Mouse (Mus musculus) mesoderm, embryonic 11.5 days (tissue): ENCODE data around the gene Traip.

Experiments
- DNase-seq: peaks from one replicate; pipeline ENCODE4 v3.0.0-alpha.2; 2012; ENCODE audit warnings: low read depth, low spot score

Traip gene

DNA sequence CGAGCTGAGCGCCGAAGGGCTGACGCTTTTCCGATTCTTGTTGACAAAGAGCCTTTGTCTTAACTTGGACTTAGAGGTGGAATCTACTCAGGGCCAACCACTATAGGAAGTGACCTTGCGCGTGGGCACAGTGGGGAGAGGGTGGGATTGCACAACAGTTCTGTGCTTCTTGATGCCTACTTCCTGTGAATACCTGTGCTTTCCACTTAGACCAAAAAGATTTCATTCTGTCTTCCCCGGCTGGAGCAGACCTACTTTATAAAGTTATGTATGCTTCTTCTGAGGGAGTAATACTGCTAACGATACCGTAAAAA is at the start of gene Traip:
Gene Traip (plus strand): TSS at position 215 of the 314 bp plus-strand sequence.
- DNase-seq = no peak

DNA sequence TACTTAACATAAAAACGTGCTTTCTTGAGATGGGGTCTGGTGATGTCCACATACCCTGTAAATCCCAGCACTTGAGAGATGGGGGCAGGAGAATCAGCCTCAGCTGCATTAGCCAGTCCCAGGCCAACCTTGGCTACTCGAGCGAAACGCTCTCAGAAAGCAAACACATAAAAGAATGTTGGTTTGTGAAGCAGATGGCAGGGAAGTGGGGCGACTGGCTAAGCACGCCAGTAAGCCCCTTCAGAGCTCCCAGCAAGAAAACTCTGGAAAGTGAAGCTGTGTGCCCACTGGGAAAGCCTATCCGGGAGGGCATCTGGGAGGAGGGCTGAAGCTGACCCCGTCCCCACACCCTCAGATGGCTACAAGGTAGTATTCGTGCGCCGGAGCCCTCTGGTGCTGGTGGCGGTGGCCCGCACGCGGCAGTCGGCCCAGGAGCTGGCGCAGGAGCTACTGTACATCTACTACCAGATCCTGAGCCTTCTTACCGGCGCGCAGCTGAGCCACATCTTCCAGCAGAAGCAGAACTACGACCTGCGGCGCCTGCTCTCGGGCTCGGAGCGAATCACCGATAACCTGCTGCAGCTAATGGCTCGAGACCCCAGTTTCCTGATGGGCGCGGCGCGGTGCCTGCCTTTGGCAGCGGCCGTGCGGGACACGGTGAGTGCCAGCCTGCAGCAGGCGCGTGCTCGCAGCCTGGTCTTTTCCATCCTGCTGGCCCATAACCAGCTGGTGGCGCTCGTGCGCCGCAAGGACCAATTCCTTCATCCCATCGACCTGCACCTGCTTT is 48.9 kb upstream of the Traip start:
- peak; percentile 89 for DNase-seq

DNA sequence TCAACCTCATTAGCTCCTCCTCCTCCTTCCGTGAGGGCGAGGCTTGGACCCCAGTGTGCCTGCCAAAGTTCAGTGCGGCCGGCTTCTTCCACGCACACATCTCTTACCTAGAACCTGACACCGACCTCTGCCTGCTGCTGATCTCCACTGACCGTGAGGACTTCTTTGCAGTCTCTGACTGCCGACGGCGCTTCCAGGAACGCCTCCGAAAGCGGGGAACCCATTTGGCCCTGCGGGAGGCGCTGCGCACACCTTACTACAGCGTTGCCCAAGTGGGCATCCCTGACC is 48.4 kb upstream of the Traip start:
- no peak for DNase-seq

DNA sequence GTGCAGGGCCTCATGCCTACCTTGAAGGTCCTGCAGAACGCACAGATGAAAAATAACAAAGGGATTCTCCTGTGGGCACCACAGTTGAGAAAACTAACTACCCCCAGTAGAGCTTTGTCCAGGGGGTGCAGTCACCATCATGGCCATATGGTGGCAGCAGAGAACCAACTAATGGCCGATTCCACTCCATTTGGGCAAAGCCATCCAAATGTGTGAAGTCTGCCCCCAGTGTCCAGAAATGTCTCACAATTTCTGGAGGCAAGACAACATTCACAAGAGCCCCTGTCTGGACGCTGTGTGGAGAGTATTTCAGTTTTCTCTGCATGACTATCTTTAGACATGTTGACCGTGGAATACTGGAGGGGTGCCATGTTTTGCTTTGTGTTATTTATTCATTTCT is 45.2 kb upstream of the Traip start:
- DNase-seq = peak; percentile 90

DNA sequence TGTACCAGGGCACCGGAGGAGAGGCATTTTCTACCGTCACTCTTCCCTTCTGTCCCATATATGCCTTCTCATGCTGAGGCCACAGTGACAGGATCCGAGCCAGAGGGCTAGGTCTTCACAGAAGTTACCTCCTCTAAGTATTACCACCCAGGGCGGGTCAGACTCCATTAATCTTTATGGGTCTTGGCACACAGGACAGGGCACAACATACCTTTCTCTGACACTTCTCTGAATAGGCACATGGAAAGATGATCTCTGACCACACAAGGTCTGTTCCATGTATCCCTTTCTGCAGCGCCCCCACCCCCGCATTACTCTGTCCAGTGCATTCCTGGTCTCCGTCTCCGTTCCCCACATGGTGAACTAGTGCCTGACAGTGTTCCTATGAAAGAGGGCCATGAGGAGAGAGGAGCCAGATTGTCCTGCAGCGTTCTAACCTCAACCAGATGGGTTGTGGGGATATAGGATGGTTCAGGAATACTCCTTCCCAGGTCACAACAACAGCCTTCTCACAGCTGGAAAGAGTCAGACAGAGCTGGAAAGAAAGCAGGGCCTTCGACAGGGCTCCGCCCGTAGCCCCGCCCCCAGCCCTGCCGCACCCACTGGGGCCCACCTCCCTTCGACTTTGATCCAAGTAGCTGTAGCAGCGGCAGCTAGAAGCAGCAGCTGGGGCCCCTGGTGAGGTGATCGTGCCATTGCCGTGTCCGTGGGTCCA is 43.5 kb upstream of the Traip start, which contains the start of gene Mst1r:
Gene Mst1r (plus strand): TSS at position 622 of the 715 bp plus-strand sequence.
- DNase-seq = peak; percentile 70

DNA sequence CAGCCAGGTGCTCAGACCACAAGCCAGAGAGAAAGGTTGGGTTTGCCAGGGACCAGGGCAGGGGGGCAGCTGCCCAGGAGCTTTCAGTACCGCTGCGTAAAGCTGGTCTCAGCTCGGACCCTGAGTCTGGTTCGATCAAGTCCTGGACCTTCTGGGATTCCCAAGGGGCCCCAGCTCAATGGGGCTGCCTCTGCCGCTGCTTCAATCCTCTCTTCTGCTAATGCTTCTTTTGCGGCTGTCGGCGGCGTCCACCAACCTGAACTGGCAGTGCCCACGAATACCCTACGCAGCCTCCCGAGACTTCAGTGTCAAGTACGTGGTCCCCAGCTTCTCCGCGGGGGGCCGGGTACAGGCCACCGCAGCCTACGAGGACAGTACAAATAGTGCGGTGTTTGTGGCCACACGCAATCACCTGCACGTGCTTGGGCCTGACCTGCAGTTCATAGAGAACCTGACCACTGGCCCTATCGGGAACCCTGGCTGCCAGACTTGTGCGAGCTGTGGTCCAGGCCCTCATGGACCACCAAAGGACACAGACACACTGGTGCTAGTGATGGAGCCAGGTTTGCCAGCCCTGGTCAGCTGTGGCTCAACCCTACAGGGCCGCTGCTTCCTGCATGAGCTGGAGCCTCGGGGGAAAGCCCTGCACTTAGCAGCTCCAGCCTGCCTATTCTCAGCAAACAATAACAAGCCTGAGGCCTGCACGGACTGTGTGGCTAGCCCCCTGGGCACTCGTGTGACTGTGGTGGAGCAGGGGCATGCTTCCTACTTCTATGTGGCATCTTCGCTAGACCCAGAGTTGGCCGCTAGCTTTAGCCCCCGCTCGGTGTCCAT is 42.8 kb upstream of the Traip start:
- no peak for DNase-seq

DNA sequence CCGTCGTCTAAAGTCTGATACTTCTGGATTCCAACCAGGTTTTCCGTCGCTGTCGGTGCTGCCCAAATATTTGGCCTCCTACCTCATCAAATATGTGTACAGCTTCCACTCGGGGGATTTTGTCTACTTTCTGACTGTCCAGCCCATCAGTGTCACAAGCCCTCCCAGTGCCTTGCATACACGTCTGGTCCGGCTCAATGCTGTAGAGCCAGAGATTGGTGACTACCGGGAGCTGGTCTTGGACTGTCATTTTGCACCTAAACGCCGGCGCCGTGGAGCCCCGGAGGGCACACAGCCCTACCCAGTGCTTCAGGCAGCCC is 42.2 kb upstream of the Traip start:
- DNase-seq = no peak

DNA sequence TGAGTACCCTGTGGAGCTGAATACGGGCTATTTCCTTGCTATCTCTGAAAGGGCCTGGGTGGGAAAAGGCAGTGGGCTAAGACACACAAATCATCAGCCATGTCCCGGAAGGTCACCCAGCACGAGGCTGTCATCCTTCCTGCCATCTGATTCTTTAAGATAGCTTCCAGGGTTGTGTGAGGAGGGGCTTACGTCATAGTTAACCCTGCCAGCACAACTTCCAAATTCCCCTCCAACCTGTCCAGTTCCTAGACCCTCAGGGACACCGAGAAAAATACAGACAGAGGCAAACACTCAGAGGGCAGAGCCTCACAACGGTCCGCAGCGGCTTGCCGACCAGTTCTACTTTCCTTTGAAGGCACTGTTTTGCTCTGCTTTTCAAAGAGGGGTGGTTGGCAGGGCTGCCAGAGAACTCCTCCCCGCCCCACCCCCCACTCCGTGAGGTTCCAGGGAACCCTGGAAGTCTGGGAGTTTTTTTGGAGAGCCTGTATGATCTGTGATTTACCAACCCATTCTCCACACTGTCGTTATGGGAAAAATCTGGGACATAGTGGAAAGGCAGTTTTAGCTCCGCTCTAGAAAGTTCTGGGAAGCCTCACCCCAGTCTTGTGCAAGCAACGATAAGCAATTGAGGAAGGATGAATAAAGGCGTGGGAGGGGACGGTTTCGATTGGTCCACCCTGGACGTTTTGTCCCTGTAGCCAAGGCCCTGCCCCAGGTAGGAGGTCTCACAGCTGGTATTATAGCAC is 41.4 kb upstream of the Traip start:
- DNase-seq = no peak

DNA sequence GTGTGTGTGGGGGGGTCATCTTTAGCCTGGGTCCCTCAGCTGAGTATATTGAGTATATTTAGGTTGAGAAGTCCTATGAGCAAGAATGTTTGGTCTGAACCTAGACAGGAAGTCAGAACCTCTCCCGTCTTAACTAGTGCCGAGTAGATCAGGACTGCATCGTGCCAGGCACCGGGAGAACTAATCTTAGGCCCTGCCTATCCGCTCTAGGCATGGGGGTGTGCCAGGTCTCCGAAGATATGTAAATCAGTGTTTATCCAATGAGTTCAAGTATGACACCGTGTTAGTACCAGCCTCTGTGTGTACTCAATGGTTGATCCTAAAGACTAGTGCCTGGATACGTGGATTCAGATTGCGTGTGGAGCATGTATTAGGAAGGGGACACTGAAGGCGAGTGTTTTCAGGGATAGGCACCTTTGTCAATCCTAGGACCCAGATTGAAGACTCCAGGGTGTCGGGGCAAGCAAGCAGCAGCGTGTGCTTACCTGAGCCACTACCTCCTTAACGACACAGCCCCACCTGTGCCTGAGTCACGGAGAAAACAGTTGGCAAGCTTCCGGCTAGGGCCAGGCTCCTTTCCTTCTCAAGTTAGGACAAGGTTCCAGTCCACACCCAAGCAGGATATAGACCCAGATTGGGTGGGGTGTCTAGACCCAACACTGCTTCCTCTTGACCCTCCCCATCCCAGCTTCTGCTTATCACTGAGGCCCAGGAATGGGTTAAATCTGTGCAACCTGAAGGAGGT is 39.7 kb upstream of the Traip start:
- no peak for DNase-seq

DNA sequence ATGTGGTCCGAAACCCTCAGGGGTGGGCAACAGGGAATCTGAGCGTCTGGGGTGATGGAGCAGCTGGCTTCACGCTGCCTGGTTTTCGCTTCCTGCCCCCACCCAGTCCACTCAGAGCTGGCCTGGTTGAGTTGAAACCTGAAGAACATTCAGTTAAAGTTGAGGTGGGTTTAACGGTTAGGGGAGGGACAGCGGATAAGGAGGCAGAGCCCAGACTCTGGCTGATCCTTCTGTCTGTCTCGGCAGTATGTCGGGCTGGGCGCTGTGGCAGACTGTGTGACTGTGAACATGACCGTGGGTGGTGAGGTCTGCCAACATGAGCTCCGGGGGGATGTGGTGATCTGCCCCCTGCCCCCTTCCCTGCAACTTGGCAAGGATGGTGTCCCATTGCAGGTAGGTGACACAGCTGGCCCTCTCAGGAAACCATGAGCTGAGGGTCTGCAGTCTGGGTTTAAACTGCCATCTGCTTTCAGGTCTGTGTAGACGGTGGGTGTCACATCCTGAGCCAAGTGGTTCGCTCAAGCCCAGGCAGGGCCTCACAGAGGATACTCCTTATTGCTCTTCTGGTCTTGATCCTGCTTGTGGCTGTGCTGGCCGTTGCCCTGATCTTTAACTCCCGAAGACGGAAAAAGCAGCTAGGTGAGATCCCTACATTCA is 35.0 kb upstream of the Traip start:
- DNase-seq = no peak

DNA sequence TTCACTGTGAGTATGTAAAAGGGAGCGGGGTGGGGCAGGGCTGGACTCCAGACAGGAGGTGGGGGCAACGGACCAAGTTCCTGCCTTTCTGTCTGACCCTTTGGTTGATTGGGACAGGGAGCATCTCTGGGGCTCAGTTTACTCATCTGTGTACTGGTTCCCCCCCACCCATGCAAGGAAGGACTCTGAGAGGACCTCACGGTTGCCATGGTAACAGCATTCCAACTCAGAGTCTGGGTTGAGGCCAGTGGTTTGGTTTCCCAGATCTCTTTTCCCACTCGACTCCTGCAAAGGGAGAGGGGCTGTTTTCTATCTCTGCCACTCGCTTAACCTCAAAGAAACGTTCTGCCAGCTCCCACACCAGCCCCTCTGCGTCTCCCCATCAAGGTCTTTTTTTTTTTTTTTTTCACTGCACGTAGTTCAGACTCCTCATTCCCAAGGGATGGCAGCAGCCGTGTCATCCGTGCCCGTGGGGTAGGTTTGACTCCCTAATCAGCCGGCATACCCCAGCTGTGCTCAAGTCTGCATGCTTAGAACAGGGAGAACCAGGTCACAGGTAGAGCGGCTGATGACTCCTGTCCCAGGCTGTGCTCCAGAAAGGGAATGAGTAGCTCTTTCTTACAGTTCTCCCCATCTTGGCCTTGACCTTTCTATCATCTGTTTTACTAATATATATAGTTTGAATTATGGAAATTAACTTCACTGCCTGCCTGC is 31.9 kb upstream of the Traip start:
- DNase-seq = peak; percentile 75

DNA sequence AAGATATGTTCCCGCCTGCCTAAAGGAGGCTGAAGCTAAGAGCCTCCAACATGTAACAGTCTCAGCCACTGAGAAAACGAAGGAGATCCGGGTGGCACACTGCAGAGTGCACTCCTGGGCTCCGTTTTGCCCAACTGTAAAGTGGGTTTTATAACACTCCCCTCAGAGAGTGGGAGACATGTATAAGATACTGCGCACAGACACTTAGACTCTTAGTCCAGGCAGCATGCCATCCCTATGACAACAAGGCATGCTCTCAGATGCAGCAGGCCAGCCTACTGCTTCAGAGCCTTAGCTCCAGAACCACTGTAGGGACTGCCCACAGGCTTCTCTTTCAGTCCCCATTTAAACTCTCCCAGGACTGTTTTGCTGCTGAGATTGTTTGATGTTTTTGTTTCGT is 31.1 kb upstream of the Traip start:
- no peak for DNase-seq

DNA sequence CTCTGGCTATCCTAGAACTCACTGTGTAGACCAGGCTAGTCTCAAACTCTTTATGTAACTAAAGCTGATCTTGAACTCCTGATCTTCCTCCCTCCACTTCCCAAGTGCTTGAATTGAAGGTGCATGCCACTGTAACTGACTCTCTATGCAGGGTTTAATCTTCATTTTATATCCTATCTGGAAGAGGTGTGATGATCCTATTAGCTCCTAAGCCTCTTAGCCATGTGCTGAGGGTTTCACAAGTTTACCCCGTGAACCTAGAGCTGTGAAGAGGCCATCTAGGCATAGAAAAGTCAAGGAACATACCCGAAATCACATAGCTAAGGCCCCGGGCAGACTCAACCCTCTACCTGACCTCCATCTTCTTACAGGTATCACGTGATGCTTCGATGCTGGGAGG is 30.5 kb upstream of the Traip start:
- DNase-seq = no peak

DNA sequence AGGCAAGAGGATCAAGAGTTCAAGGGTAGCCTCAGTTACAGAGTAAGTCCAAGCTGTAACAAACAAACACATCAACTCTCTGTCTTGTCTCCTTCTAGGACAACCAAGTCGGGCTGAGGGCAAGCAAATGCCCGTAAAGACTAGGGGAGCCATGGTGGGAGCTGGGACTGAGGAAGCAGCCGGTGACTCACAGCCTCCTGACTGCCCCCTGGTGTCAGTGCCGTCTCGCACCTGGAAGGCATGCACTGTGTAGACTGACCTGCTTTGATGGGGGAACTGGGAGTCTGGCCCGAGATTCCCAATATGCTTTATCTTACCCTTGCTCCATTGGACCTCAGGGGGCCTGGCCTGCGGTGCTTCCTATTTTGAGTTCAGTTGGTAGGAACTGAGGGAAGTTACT is 26.9 kb upstream of the Traip start:
- no peak for DNase-seq

DNA sequence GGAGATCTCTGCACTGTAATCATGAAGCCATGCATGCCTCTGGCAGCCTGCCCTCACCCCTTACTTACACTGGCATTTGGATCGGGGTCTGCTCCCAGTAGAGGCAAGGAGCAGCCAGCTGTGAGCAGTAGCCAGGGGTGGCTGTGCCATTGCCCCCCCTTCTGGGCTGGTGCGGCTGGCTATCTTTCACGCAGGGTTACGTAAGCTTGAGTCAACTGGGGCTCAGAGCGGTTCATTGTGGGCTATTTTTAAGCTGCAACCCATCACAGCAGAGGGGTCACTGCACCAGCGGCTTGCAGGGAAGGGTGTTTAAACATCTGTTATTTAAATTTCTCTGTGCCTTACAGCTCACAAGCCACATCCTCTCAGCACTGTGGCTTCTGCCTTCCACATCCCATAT is 26.0 kb upstream of the Traip start:
- DNase-seq = no peak

DNA sequence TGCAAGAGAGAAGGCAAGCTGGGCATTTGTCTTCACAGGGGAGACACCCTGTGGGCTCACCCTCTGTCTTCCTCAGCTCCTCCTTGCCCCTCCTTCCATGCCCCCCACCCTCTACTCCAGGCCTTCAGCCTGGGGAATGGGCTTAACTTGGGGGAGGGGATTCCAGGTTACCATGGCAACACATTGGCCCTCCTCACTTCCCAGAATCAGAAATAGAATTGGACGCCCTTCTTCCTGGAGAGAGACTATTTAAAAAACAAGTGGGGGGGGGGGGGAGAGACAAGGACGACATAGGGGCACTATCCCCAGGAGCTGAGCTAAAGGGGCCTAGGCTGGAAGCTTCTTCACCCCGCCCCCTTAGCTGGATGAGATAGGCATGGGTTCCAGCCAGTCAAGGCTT is 24.7 kb upstream of the Traip start:
- no peak for DNase-seq

DNA sequence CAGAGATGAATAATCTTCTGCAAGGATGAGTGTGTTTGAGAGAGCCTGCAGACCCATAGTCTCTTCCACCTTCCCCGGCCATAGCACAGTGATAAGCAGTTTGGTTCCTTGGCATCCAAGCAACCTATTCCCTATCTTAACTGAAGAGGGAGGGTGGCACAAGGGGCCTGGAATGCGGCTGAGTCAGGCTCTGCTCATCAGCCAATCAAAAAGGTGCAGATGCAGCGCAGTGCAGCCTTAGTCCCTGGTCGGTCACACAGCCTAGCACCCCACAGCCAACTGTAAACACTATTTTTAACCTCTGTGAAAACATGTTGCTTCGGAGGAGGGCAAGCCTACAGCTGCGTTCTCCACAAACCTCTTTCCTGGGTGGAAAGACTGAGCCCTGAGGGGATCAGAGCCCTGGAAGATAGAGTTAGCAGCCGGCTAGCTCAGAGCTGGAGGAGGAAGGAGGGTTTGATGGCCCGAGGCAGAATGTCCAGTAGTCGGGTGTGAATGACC is 23.0 kb upstream of the Traip start:
- DNase-seq = no peak

DNA sequence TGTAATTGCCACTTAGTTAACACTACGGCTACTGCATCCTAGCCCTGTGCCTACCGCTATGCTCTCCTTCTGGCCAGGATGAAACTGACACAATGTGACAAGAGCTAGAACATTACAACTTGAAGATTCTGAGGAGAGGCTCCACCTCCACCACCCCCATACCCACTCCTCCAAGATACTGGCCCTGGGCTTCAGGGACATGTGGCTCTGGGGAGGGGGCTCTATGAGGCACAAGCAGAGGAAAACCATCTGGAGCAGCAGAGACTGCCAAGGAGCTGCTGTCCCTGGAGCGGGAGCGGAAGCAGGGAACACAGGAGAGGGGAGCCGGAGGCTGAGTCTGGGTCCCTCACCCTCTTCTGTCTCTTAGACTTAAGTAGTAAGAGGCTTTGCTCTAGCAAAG is 22.2 kb upstream of the Traip start:
- no peak for DNase-seq

DNA sequence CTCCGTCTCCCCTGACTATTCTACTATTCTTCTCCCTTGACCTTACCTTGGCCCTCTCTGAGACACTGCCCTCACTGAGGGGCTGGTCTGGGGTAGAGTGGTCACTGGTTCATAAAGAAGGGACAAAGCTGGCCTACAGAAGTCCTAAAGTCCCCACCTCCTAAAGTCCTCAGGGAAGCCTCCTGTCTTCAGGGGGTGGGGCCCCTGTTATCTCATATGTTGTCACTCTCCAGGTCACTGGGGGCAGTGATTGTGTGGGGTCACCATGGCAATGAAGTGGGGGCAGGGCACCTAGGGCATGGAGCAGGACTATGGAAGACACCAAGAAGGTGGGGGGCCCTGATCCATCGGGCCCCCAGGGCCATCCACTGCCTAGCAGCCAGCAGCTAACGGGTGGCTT is 21.8 kb upstream of the Traip start, which contains the start of gene Actl11:
Gene Actl11 (plus strand): TSS at position 301 of the 400 bp plus-strand sequence.
- no peak for DNase-seq

DNA sequence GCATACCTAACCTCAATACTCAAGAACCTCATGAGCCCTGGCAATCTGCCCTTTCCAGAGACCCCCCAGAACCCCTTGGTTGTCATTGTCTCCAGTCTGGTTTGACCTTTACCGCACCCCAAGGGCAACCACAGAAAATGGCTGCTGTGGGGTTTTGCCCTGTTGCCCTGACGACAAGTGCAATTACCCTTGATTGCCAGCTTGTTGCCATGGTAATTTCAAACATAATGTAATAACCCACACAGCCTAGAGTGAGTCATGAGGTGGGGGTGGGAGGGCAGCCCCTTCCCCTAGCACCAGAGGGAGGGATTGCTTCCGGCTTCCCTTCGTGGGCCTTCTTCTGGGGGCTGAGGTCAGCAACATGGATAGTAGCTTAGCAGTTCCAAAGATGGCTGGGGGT is 17.7 kb upstream of the Traip start:
- no peak for DNase-seq
